Mouse (Mus musculus) heart, adult 2 months (tissue): Measurements from ENCODE around the gene Dbndd2.

ENCODE experiments used
- CTCF ChIP-seq: fragments of 200-600 bp; IDR thresholded peaks from 2 replicates; pipeline ENCODE4 v1.8.1; 2022; ENCODE audit warnings: antibody characterized with exemption, mild to moderate bottlenecking, moderate library complexity
- EP300 ChIP-seq: fragments of 200-500 bp; IDR thresholded peaks from 2 replicates; pipeline ENCODE4 v1.6.1; 2011; ENCODE audit warnings: low read depth, low read length, control low read depth; ENCODE audit not compliant: insufficient read depth
- POLR2A ChIP-seq: fragments of 200-500 bp; IDR thresholded peaks from 2 replicates; pipeline ENCODE4 v1.6.1; 2011; ENCODE audit warnings: mild to moderate bottlenecking, low read depth, low read length, control low read depth; ENCODE audit not compliant: insufficient read depth

- TF ChIP-seq POLR2A, result no peak
- no peak for TF ChIP-seq CTCF
- no peak for TF ChIP-seq EP300
These were observed 36.4 kb upstream of the Dbndd2 start for GRCm38 (mm10) chr2:164449341-164450042.
